Mouse (Mus musculus) forebrain, embryonic 11.5 days (tissue): ENCODE measurements at regions not wholly inside any gene's neighbourhood (a gene's known extent, or its start where the extent isn't known, plus 50 kb on each side); places are given as distances from the start of the nearest gene placed in this dataset.

Experiments used
- ATAC-seq: fragments of 200-750 bp; cut with Nextera tagmentation; replicated peaks from 2 replicates; pipeline ENCODE4 v1.8.0; 2017; ENCODE audit warnings: moderate TSS enrichment; ENCODE audit not compliant: low FRiP score
- DNase-seq: peaks from one replicate; pipeline ENCODE4 v3.0.0-alpha.2; 2017; ENCODE audit warnings: low spot score
- H3K27ac ChIP-seq: fragments of 300-500 bp; sonication (generic); 2 replicates; pipeline ENCODE4 v1.5.1; 2014; ENCODE audit warnings: low read depth, low read length
- H3K27me3 ChIP-seq: fragments of 300-500 bp; sonication (generic); 2 replicates; pipeline ENCODE4 v1.6.1; 2014; ENCODE audit warnings: mild to moderate bottlenecking, low read length, mixed read lengths; ENCODE audit not compliant: control insufficient read depth, insufficient read depth
- H3K36me3 ChIP-seq: fragments of 300-500 bp; sonication (generic); 2 replicates; pipeline ENCODE4 v1.6.1; 2014; ENCODE audit warnings: mild to moderate bottlenecking, low read length, moderate library complexity, mixed read lengths; ENCODE audit not compliant: control insufficient read depth, insufficient read depth
- H3K4me1 ChIP-seq: fragments of 300-500 bp; sonication (generic); replicated peaks from 2 replicates; pipeline ENCODE4 v1.6.1; 2014; ENCODE audit warnings: low read length, mixed read lengths; ENCODE audit not compliant: control insufficient read depth, insufficient read depth
- H3K4me2 ChIP-seq: fragments of 300-500 bp; sonication (generic); 2 replicates; pipeline ENCODE4 v1.6.1; 2014; ENCODE audit warnings: low read depth, mild to moderate bottlenecking, low read length, moderate library complexity, mixed read lengths; ENCODE audit not compliant: severe bottlenecking
- H3K4me3 ChIP-seq: fragments of 300-500 bp; sonication (generic); 2 replicates; pipeline ENCODE4 v1.5.1; 2014; ENCODE audit warnings: low read depth, low read length
- H3K9ac ChIP-seq: fragments of 300-500 bp; sonication (generic); 2 replicates; pipeline ENCODE4 v1.6.1; 2014; ENCODE audit warnings: low read length
- H3K9me3 ChIP-seq: fragments of 300-500 bp; sonication (generic); 2 replicates; pipeline ENCODE4 v1.6.1; 2016; ENCODE audit warnings: low read length, mixed read lengths; ENCODE audit not compliant: control insufficient read depth
- WGBS: fragments of 180-500 bp; shearing (Covaris S2); extraction: QIAGEN DNeasy Blood & Tissue Kit; methylation state at CpG from one replicate; pipeline ENCODE4 v1.1.7; 2014; 5-methylcytosine and 5-hydroxymethylcytosine counted together

GRCm38 (mm10) chr9:31688398-31688705 lies 224.1 kb upstream of the Tmem45b start:
- H3K9me3 ChIP-seq: no peaks in the 10 kb centered on the region
- H3K4me3 ChIP-seq: no peak overlapping the region
- no peak overlapping the region for H3K27ac ChIP-seq
- WGBS: 1% methylated on average over 3 of the region's 3 CpGs
- no peaks in the 10 kb centered on the region for H3K36me3 ChIP-seq
- H3K4me1 ChIP-seq: peaks cover 4% of the 10 kb centered on the region; the same call in 1 of the 2 replicates
- no peak for DNase-seq
- H3K9ac ChIP-seq: no peak overlapping the region
- peak overlapping the region; percentile 21; the same call in 1 of the 2 replicates for H3K4me2 ChIP-seq
- no peaks in the 10 kb centered on the region for H3K27me3 ChIP-seq
- no peak for ATAC-seq

- DNase-seq (peak; percentile 55), ATAC-seq (no peak)
- Histone ChIP-seq H3K27me3 (peaks cover 2% of the 10 kb centered on the region; the same call in 1 of the 2 replicates), H3K4me3 (no peak overlapping the region), H3K36me3 (no peaks in the 10 kb centered on the region), H3K27ac (no peak overlapping the region), H3K4me1 (peaks cover 7% of the 10 kb centered on the region; the same call in 1 of the 2 replicates), H3K9ac (no peak overlapping the region), H3K9me3 (no peaks in the 10 kb centered on the region), H3K4me2 (peak overlapping the region; percentile 21; the same call in 1 of the 2 replicates)
- 23% methylated on average over 17 of the region's 17 CpGs for WGBS
These were observed 223.6 kb upstream of the Tmem45b start for GRCm38 (mm10) chr9:31687686-31688397.

DNA sequence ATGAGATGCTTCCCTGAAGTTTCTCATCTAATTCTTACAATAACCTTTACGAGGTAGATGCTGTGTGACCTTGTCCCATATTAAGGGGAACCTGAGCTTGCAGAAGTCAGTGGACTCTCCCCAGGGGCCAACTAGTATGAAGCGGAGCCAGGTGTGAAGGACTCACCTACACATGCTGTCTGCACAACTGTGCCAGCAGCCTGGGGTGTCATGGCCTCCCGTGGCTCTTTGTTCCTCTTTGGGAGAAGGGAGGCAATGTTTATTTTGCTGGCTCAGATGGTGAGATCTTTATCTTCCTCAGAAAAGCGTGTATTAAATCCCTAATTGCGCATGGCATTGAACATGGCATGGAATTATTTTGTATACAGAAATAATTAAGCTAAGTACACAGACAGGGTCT lies 222.2 kb upstream of the Tmem45b start:
- H3K4me3 ChIP-seq: no peak overlapping the region
- H3K27me3 ChIP-seq: peaks cover 2% of the 10 kb centered on the region; the same call in 1 of the 2 replicates
- H3K9ac ChIP-seq: no peak overlapping the region
- WGBS: 92% methylated on average over 5 of the region's 5 CpGs
- DNase-seq: no peak
- no peak overlapping the region for H3K4me2 ChIP-seq
- no peak overlapping the region for H3K27ac ChIP-seq
- H3K36me3 ChIP-seq: no peaks in the 10 kb centered on the region
- no peaks in the 10 kb centered on the region for H3K9me3 ChIP-seq
- no peak for ATAC-seq
- peaks cover 7% of the 10 kb centered on the region; the same call in 1 of the 2 replicates for H3K4me1 ChIP-seq

- H3K9me3 ChIP-seq: no peaks in the 10 kb centered on the region
- no peak overlapping the region for H3K27ac ChIP-seq
- 78% methylated on average over 8 of the region's 8 CpGs for WGBS
- no peak overlapping the region for H3K9ac ChIP-seq
- H3K4me3 ChIP-seq: no peak overlapping the region
- peaks cover 2% of the 10 kb centered on the region; the same call in 1 of the 2 replicates for H3K27me3 ChIP-seq
- DNase-seq: no peak
- ATAC-seq: peak; percentile 21; the same call in 1 of the 2 replicates
- no peak overlapping the region for H3K4me2 ChIP-seq
- H3K36me3 ChIP-seq: no peaks in the 10 kb centered on the region
- peaks cover 7% of the 10 kb centered on the region; the same call in 1 of the 2 replicates for H3K4me1 ChIP-seq
These were observed 220.5 kb upstream of the Tmem45b start for GRCm38 (mm10) chr9:31684812-31685188.

DNA sequence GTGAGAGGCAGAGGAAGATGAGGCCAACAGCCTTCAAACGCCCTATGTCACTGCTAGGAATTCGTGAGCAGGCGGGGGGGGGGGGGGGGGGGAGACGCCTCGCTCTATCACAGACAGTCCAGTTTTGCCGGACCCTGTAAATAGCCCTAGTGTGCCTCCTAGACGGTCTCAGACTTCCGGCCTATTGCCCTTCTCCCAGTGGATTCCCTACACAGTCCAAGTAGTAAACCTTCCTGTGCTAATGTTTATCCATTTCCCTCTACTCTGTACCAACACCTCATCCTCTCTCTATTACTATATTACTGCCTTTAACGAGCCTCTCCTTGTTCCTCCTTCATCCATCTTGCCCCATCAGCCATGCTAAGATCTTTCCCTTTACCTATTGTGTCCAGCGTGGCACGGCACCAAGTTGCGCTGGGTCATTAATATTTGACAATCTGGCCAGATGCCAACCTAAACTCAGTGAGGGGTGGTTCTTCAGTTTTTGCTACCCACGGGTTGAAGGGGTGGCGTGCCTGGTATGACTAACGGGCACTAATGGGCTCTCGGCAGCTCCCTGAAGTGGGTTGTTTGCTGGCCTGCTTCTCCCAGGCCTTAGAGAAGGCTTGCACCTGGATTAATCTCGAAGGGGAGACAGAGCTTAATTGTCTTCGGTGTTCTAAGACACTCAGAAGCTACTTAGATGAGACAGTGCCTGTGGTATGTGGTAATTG lies 220.0 kb upstream of the Tmem45b start:
- DNase-seq (no peak), ATAC-seq (peak; percentile 42; the same call in 1 of the 2 replicates)
- Histone ChIP-seq H3K4me1 (peaks cover 7% of the 10 kb centered on the region; the same call in 1 of the 2 replicates), H3K4me3 (no peak overlapping the region), H3K9me3 (no peaks in the 10 kb centered on the region), H3K36me3 (no peaks in the 10 kb centered on the region), H3K27ac (no peak overlapping the region), H3K27me3 (peaks cover 2% of the 10 kb centered on the region; the same call in 1 of the 2 replicates), H3K9ac (no peak overlapping the region), H3K4me2 (no peak overlapping the region)
- 53% methylated on average over 15 of the region's 18 CpGs for WGBS

GRCm38 (mm10) chr9:31683302-31684081 lies 219.2 kb upstream of the Tmem45b start:
- H3K4me3 ChIP-seq: no peak overlapping the region
- no peak overlapping the region for H3K4me2 ChIP-seq
- peaks cover 2% of the 10 kb centered on the region; the same call in 1 of the 2 replicates for H3K27me3 ChIP-seq

DNA sequence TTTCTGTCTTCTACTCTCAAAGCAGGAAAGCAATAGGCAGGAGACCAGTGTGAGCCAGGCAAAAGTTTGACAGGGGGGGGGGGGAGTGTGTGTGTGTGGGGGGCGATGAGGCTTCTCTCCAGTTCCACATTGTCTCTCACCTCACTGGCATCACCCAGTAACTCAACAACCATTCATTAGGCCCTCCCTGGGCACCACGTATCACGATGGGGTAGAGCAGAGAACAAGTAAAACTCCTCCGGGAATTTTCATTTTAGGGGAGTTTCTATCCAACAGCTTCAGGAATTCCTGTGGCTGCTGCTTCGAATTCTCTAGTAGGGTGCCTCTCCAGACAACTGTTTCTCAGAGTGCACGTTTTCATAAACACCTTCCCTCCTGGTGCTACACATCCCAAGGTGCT lies 218.6 kb upstream of the Tmem45b start:
- Histone ChIP-seq H3K36me3 (no peaks in the 10 kb centered on the region), H3K4me2 (no peak overlapping the region), H3K27ac (no peak overlapping the region), H3K4me1 (peaks cover 7% of the 10 kb centered on the region; the same call in 1 of the 2 replicates), H3K9ac (no peak overlapping the region), H3K27me3 (peaks cover 2% of the 10 kb centered on the region; the same call in 1 of the 2 replicates), H3K4me3 (no peak overlapping the region), H3K9me3 (no peaks in the 10 kb centered on the region)
- DNase-seq (no peak), ATAC-seq (no peak)
- 40% methylated on average over 6 of the region's 6 CpGs for WGBS

More at GRCm38 (mm10) chr9:31683302-31684081, 219.2 kb upstream of the Tmem45b start:
- 16% methylated on average over 19 of the region's 19 CpGs for WGBS
- H3K4me1 ChIP-seq: peaks cover 7% of the 10 kb centered on the region; the same call in 1 of the 2 replicates
- H3K27ac ChIP-seq: no peak overlapping the region
- ATAC-seq: no peak
- DNase-seq: no peak
- no peaks in the 10 kb centered on the region for H3K36me3 ChIP-seq
- H3K9ac ChIP-seq: no peak overlapping the region
- H3K9me3 ChIP-seq: no peaks in the 10 kb centered on the region

GRCm38 (mm10) chr9:31677150-31677549 lies 212.9 kb upstream of the Tmem45b start:
- Histone ChIP-seq H3K27ac (no peak overlapping the region), H3K27me3 (no peaks in the 10 kb centered on the region), H3K36me3 (no peaks in the 10 kb centered on the region), H3K9ac (no peak overlapping the region), H3K4me3 (no peak overlapping the region), H3K4me2 (no peak overlapping the region), H3K4me1 (no peaks in the 10 kb centered on the region), H3K9me3 (no peaks in the 10 kb centered on the region)
- DNase-seq (no peak), ATAC-seq (no peak)
